Mouse (Mus musculus) layer of hippocampus, postnatal 10 days (tissue): ENCODE data around the gene Trp53i11. TPM values are rescaled to one million over a fixed set of nuclear protein-coding genes. Genes with fewer than 3 reads are reported as not detected.

Experiments
- DNase-seq, 2 experiments: peaks; one replicate each; pipeline ENCODE4 v3.0.0; 2021; ENCODE audit warnings: low spot score in 2 of 2
- total RNA-seq, 2 experiments: library from RNA; stranded (reverse); gene quantifications; 2 replicates each; pipeline ENCODE4 v1.2.3; 2021

Trp53i11 gene
- total RNA-seq, 2 experiments from 2014 or later, result 50.8 to 51.5 TPM

DNA sequence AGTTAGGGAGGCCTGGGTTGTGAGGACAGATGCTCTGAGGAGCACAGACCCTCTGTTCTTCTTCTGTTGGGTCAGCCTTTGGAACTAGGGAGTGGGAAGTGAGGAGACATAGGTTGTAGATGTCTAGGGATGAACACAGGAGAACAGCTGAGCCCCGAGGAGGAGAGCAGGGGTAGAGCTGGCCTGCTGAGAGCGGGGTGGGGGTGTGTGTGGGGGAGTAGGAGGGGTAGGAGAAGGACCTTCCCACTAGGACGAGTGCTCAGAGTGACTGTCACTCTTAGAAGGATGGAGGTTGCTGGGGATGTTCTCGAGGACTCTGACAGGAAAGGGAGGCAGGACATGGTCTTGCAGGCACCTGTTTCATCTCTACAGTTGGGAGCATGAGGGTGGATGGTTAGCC lies 6.5 kb downstream of the Trp53i11 start:
- no peak for DNase-seq

DNA sequence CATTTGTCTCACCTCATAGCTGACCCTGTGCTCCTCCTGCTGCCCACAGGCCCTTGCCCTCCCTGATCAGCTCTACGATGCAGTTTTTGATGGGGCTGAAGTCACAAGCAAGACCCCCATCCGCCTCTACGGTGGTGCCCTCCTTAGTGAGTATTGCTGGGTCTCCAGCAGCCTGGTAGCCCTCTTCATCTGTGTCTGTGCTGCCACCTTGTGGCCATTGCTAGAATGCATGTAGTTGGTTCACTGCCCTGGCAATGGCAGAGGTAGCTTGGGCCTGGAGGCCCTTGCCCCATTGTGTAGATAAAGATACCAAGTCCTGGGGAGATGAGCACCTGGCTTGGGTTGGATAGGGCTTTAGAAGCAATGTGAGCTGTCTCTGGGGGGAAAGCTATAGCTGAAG lies 11.5 kb downstream of the Trp53i11 start:
- peak; percentile 99 for DNase-seq

DNA sequence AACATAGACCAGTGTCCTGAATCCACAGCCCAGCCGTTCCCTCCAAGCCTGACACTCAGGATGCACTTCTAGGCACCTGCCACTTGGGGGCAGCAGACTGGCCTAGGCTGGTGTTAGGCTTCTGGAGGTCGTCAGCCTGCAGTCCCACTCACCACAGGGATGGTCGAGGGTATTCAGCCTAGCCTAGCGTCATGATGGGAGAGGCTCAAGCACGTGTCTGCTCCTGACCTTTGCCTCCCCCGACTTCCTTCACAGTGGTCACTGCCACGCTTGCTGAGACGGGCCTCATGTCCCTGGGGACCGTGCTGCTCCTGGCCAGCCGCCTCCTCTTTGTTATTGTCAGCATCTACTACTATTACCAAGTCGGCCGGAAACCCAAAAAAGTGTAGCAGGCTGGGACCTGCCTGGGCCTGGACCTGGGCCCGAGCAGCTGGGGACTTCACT lies 12.2 kb downstream of the Trp53i11 start:
- peak; percentile 73 to 75 for DNase-seq

DNA sequence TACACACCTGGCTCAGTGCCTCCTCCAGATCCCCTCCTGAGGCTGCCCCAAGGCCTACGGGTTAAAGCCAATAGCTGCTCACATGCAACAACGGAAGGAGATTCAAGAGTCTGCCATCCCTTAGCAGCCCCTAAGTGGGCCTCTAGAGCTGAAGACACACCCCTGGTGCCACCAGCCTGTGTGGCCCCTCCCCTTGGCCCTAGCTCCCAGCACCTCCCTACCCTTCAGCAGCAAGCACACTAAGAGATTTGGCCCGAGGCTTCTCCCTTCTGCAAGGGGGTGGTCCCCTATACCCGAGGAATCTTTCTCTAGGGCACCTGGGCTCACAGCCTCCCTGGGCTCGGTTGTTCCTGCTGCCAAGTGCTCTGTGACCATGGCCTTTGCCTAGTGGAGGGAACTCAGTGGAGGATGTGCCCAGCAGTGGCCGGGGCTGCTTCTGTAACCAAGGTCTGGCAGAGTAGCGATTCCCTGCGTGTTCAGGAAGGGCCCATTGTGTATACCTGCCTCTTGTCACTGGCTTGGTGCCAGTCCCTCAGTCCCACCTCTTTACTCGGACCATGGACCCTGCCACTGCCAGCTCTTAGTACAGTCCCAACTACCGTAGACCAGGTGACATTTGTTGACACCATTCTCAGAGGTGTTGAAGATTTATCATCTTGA lies 13.5 kb downstream of the Trp53i11 start:
- no peak for DNase-seq

DNA sequence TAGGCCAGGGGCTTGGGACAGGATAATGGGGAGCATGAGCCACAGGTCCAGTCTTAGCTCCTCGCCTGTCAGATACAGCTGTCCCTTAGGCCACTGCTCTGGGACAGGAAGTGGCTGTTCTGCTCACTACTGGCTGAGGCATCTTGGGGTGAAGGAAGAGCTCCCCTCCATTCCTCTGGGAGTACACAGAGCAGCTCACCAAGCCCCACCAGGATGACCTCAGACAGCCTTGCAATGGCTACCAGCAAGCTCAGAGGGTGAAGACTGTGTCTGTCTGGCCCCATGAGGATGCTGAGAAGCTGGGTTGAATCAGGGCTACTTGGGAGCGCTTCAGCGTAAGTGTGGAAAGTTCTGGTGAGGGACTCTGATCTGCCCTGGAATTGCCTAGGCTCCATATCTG lies 14.6 kb downstream of the Trp53i11 start:
- DNase-seq, result no peak

DNA sequence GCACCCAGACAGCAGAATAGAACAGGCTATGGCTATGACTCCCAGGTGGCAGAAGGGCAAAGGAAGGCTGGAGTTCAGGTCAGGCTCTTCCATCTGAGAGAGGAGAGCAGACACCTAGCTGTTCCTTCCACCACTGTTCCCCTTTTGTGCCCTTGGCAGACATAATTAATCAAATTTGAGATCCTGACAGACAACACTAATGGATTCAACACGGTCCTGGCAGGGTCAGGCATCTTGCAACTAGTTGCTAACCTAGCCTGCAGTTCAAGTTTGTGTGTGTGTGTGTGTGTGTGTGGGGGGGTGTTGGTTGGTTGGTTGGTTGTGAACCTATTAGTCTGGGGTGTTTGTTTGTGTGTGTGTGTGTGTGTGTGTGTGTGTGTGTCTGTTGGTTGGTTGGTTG lies 15.4 kb downstream of the Trp53i11 start:
- DNase-seq, result no peak

DNA sequence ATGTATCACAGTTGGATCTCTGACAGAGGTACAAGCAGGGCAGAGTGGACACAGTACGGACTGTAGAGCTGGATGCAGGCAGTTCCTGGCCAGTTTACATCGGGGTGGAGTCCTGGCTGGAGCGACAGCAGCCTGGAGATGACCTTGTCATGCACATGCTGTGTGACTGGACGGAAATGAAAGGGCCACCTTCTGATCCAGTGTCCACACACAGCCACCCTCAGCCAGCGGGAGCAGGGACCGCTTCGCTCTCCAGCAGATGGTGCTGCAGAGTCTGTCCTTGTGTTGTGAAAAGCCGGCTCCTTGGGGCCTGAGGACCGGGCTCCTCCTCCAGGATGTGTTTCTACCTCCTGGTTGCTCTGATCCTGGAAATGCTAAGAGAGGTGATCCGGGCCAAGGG lies 16.3 kb downstream of the Trp53i11 start:
- peak; percentile 69 to 74 for DNase-seq

DNA sequence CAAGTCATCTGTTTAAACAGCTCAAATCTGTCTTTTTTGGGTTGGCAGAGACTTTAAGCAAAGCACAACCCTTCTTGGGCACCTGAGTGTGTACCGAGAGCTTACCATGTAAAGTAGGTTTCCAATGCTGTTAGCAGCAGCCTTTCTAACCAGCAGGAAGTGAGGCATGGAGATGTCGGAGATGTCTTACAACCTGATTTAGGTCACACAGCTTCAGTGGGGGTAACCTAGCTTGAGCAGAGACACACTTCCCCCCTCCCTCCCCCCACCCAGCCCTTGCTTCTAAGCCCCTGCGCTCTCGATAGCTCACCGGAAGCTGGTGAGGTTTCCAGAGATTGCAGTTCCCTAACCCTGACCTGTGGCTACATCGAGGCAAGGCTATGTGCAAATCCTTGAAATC lies 17.2 kb downstream of the Trp53i11 start:
- no peak for DNase-seq

DNA sequence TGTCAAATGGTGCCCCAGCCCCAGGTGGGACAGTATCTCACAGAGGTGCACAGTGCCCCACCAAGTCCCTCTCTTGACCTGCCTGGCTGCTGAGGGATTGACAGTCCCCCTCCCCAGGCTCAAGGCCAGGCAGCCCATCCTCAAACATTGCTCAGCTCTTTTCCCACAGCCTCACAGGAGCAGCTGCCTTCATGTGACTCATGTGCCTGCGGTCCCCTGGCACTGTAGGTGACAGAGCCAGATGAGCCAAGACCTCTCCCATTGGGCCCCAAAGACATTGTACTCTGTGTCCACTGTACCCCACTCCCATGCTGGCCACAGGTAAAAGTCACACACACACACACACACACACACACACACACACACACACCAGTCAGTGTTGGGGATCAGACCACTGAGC lies 18.8 kb downstream of the Trp53i11 start:
- DNase-seq, result no peak

DNA sequence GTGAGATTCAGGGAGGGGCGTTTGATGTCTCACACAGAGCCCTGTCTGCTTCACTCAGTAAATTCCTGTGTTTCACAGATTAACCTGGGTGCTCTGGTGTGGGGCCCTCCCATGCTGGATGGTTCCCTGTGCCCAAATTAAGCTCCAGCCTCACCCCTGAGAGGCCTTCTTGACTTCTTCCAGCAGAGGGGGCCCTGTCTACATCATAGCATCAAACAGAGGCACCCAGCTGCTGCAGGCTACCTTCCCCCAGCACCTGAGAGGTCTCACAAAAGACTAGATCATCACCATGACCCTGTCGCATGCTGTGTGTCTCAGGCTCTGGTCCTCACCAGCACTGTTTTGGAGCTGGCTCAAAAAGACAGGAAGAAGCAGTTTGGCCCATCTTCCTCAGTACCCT lies 25.0 kb downstream of the Trp53i11 start:
- no peak for DNase-seq

DNA sequence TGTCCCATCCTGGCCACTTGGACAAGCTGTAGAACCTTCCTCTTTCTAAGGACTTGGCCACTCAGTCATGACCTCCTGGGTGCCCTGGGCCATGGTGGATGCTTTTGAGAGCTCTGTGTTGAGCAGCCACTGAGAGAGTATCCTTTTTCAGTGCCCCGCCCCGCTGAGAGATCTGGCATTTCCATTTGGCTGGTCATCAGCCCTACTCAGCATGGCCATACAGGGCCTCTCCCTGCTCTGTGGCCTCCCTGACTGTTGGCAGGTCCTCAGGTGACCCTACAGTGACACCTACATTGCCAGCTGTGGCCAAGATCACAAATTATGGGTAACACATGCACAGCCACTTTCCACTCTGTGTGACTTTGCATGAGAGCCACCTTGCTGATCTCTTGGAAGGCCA lies 25.5 kb downstream of the Trp53i11 start:
- no peak for DNase-seq

DNA sequence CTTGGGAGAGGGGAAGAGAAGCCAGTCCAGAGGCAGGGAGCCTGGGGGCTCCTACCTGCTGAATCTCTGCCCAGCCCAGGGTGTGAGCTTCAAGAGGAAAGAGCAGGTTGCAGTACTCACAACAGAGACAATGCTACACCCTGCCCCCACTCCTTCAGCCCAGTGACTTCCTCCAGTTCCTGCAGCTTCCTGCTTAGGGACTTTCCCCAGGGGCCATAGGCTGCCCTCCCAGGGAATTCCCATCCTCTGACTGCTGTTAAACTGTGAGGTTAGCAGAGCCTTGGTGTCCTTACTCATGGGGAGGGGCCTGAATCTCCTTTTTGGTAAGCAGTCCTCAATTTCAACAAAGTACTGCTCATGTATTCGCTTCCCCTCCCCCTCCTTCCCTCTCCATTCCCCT lies 26.8 kb downstream of the Trp53i11 start:
- DNase-seq, result no peak

DNA sequence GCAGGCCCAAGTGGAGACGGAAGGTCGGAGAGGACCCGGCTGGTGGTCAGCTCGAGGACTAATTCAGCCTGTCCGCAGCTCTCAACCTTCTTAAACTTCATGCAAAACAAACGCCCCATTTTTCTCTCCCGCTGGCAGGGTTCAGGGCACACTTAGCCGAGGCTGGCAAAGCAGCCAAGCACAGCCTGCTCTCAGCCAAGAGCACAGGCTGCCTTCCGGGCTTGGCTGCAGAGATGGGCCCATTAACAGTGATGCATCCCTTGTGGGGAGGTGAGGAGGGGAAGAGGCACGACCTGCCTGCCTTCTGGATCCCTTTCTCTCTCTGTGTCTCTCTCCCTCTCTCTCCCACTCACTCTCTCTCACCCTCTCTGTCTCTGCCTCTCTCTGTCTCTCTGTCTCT lies 28.4 kb downstream of the Trp53i11 start:
- DNase-seq, result peak in 1 of 2 experiments; percentile 57

DNA sequence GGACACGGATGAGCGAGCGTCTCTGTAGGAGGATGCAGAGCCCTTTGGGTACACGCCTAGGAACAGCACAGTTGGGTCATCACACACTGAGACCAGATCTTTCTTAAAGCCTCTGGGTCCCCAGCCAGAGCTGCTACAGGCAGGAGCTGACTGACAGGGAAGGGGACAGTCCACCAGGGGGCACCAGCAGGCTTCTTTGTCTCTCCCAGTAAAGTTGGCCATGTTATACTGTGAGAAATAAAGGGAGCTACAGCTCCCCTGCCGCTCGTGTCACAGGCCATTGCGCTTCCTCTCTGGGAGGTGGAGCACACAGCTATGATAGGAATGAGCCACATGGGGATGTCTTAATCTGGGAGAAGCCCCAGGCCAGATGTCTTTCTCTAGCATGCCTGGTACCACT lies 29.7 kb downstream of the Trp53i11 start:
- peak; percentile 96 to 97 for DNase-seq

DNA sequence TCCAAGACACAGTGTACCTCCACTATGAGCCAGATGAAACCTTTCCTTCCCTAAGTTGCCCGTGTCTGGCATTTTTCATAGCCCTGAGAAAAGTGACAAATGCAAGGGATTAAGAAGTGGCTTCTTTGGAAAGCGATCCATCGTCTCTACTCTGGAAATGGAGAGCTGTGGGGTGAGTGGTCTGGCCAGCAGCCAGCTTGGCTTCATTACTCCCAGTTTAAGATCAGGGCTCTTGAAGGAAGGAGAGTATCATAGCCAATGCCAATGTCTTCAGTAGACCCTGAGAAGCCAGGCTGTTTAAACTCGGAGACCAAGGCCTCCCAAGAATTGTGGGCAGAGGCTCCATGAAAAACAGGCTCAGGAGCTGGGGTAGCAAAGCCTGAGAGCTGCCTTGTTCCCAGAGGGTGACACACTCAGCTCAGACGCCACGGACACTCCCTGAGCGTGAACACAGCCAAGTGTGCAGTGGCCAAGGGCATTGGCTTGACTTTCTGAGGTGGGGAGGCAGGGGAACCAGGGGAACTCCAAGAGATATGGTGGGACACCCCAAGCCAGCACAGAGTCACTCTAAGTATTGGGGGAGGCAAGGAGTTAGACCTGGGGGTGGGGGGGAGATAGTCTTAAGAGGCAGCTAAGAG lies 31.1 kb downstream of the Trp53i11 start:
- no peak for DNase-seq

DNA sequence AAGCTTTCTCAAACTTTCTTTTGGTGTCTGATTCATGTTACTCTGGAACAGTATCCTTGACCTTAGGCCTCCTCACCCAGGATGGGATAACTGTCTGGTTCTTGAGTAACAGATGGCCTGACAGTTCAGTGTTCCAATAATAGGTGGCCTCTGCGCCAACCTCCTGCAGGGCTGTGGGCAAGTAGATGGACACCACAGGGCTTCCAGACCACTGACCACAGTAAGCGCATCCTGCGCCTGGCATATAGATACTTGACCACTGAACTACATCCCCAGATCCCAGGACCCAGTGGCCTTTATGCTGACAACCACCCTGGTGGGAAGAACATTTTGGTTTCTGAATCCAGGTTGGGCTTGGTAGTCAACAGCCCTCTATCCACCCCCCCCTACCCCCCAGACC lies 32.2 kb downstream of the Trp53i11 start:
- DNase-seq, result no peak

DNA sequence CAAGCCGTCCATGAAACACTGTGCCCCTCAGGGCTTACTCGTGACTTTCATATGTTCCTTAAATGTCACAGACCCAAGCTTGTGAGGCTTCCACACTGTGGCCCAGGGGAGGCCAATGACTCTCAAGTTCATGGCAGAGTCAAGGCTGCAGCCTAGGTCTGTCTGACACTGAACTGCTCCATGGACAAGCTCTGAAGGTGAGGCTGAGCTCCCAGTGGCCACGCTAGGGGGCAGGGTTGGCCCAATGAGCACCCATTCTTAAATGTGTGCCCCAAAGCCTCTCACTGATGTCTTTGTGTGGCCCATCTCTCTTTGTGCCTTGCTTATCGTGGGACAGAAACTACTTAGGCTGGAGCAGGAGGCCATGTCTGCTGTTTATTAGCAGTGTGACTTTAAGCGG lies 33.1 kb downstream of the Trp53i11 start:
- no peak for DNase-seq

DNA sequence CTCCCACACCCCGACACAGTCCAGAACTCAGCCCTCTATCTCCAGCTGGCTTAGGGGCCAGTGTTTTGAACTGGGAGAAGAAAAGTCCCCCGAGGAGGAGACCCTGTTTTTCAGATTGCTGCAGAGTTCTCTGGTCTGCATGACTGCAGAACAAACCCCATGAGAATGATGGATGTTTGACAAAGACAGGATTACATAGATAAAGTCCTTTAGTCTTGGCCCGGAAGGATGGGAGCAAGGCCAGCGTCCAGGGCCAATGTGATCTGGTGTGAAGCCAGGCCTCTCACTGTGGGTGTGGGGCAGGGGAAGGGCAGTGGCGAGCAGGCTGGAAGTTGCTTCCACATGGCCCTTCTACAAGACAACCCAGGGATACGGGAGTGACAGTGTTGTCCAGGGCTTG lies 36.1 kb downstream of the Trp53i11 start:
- DNase-seq, result no peak

DNA sequence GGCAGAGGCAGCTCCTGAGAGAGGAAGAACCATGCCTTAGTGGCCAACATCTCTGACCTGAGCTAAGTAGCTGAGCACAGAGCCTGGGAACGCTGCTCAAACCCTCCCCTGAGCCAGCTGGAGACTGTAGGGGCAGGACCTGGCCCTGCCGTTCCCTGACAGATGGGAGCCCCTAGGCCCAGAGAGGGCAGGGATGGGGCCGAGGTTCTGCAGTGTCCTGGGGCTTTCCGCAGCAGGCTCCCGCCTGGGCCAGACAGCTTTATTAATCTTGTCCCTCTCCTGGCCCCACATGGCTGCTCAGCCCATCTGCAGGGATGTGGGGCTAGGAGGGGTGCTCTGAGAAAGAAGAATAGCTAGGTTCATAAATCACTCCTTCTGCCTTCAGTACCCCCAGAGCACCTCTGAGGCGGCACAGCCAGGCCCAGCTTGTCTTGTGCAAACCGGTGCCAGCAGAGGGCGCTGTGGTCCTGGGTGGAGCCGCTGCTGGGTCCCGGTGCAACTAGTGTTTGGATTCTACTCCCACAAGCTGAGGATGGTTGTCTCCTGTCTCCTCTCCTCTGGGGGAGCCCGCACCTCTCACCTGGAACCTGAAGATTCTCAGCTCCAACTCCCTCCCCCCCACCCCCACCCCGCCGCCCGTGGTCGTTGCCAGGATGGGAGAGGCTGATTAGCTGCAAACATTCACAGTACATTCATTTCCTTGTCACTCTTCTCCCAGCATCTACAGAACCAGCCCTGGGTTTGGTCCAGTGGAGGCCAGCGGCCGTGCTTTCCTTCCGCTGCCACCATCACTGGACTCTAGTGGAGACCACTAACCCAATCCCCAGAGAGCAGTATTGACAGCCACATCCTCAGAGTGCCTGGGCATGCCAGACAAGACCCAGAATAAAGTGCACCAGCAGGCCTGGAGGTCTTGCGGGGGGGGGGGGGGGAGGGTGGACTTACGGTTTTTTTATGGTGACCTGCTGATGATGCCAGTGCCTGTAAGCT lies 39.6 kb downstream of the Trp53i11 start:
- DNase-seq, result peak; percentile 95 to 96

DNA sequence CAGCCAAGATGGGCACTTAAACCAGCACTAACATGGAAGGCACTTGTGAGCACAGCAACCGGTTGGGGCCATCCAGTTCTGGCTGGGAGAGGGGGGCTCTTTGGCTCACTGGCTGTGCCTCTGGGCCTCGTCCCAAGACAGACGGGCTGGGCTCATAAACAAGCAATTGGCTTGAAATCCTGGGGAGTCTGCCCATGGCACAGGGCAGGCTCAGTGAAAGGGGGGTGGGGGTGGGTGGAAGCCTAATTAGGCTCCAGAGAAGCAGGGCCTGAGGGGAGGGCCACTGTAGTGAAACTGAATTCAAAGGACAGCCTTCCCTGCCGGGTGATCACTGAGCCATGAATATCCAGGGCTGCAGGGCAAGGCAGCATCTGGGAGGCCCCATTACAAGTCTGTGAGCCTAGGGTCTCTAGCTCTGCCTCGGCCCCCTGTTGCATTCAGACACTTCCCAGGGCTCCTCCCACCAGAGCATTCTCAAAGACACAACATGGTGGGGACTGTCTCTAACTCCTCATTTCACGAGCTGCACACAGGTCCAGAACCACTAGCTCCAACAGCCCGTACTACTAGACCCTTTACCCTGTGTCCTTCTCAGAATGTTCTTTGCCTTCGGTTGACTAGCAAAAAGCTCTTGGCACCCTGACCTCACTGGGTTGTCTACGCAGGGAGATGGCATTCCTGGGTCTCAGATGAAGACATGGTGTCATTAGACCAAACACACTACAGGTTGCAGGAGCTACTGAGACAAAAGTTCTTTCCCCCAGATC lies 40.5 kb downstream of the Trp53i11 start:
- peak; percentile 80 to 83 for DNase-seq

DNA sequence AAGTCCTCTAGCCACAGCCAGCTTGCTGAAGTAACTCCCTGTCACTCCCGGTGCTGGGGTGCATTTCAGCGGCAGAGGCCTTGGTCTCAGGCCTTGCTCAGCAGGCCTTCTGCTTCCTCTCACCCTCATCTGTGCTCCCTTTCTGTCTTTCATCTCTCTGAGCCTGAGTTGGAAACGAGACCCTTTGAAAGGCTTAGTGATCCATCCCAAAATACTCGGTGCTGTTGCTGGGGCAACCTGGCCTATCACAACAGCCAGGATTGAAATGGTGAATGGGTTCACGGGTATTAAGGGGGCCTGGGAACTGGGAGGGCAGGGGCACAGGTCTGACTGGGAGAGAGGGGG lies 41.1 kb downstream of the Trp53i11 start:
- DNase-seq, result peak; percentile 47 to 54
